Mouse (Mus musculus) liver, adult 2 months (tissue): ENCODE data around the gene Zfp697. TPM values are rescaled to one million over a fixed set of nuclear protein-coding genes. Genes with fewer than 3 reads are reported as not detected.
"Not testable (repeated sequence)": the region's sequence is repeated elsewhere in the genome, so short reads cannot be mapped to it uniquely, and the experiment has no call there.

Experiments
- DNase-seq: peaks from one replicate; pipeline ENCODE4 v3.0.0-alpha.2; 2011; ENCODE audit warnings: low read depth, low spot score; ENCODE audit errors: extremely low read depth
- H3K27ac ChIP-seq: fragments of 200-500 bp; replicated peaks from 2 replicates; pipeline ENCODE4 v1.5.1; 2012; ENCODE audit warnings: low read depth, mild to moderate bottlenecking, control low read depth, inconsistent platforms, low read length; ENCODE audit not compliant: insufficient read depth
- H3K27me3 ChIP-seq: fragments of 200-500 bp; 2 replicates; pipeline ENCODE4 v1.6.1; 2012; ENCODE audit warnings: mild to moderate bottlenecking, moderate library complexity, low read length, inconsistent platforms; ENCODE audit not compliant: control insufficient read depth, insufficient read depth
- H3K36me3 ChIP-seq: fragments of 200-500 bp; 2 replicates; pipeline ENCODE4 v1.6.1; 2012; ENCODE audit warnings: low read length, inconsistent platforms; ENCODE audit not compliant: control insufficient read depth, insufficient read depth
- H3K4me1 ChIP-seq: fragments of 200-500 bp; 2 replicates; pipeline ENCODE4 v1.6.1; 2011; ENCODE audit warnings: low read length; ENCODE audit not compliant: control insufficient read depth, insufficient read depth
- H3K4me3 ChIP-seq: fragments of 200-500 bp; 2 replicates; pipeline ENCODE4 v1.5.1; 2011; ENCODE audit warnings: low read depth, mild to moderate bottlenecking, control low read depth, low read length, moderate library complexity; ENCODE audit not compliant: insufficient read depth
- H3K79me2 ChIP-seq: fragments of 200-500 bp; 2 replicates; pipeline ENCODE4 v1.6.1; 2012; ENCODE audit warnings: inconsistent platforms, mild to moderate bottlenecking, low read length, moderate library complexity; ENCODE audit not compliant: control insufficient read depth, insufficient read depth
- H3K9ac ChIP-seq: fragments of 200-500 bp; 2 replicates; pipeline ENCODE4 v1.6.1; 2012; ENCODE audit warnings: low read depth, mild to moderate bottlenecking, control low read depth, inconsistent platforms, low read length
- CTCF ChIP-seq: fragments of 200-500 bp; IDR thresholded peaks from 2 replicates; pipeline ENCODE4 v1.5.1; 2011; ENCODE audit warnings: low read depth, low read length, control low read depth
- POLR2A ChIP-seq: fragments of 200-500 bp; IDR thresholded peaks from 2 replicates; pipeline ENCODE4 v1.6.1; 2011; ENCODE audit warnings: low read length, control low read depth; ENCODE audit not compliant: insufficient read depth; ENCODE audit errors: extremely low read depth
- WGBS: fragments of 180-500 bp; shearing (Covaris S2); methylation state at CpG from one replicate; pipeline ENCODE4 v1.1.7; 2018; 5-methylcytosine and 5-hydroxymethylcytosine counted together
- polyA plus RNA-seq: library from polyadenylated mRNA; depleted of rRNA; stranded (reverse); fragments of >200 nt; gene quantifications from 2 replicates; pipeline ENCODE4 v1.2.3, GENCODE M21; 2012
- total RNA-seq: library from RNA; depleted of rRNA; stranded (reverse); fragments of >200 nt; gene quantifications from 2 replicates; pipeline ENCODE4 v1.2.3, GENCODE M21; 2014

The Zfp697 gene
- total and polyA plus RNA-seq, 2 experiments = 1.2 to 1.3 TPM

GRCm38 (mm10) chr3:98724376-98724775 lies 342.1 kb downstream of the Zfp697 start, which contains the start of gene Hsd3b2:
Hsd3b2 (minus strand) TSS chr3:98724543.
- Histone ChIP-seq H3K4me1 (peaks cover 16% of the 10 kb centered on the region), H3K27me3 (no peaks in the 10 kb centered on the region), H3K9ac (no peak within 1 kb of the TSS), H3K27ac (no peak within 1 kb of the TSS), H3K36me3 (peaks cover 20% of the 10 kb centered on the region), H3K4me3 (no peak within 1 kb of the TSS), H3K79me2 (no peaks in the 10 kb centered on the region)
- no peak for DNase-seq
- TF ChIP-seq CTCF (no peak), POLR2A (no peak)
- 77% methylated on average over 1 of the region's 1 CpGs for WGBS

GRCm38 (mm10) chr3:98726281-98726680 lies 344.0 kb downstream of the Zfp697 start:
- H3K4me3 ChIP-seq = no peak overlapping the region
- H3K27me3 ChIP-seq = no peaks in the 10 kb centered on the region
- H3K79me2 ChIP-seq = no peaks in the 10 kb centered on the region
- no peak overlapping the region for H3K27ac ChIP-seq
- no peak overlapping the region for H3K9ac ChIP-seq
- H3K36me3 ChIP-seq = peaks cover 18% of the 10 kb centered on the region
- no peak for TF ChIP-seq CTCF
- TF ChIP-seq POLR2A = no peak
- 58% methylated on average over 2 of the region's 2 CpGs for WGBS
- peaks cover 4% of the 10 kb centered on the region for H3K4me1 ChIP-seq
- DNase-seq = no peak

GRCm38 (mm10) chr3:98733724-98734123 lies 351.5 kb downstream of the Zfp697 start:
- Histone ChIP-seq H3K9ac (no peak overlapping the region), H3K4me3 (no peak overlapping the region), H3K36me3 (peaks cover 5% of the 10 kb centered on the region; the same call in 1 of the 2 replicates), H3K79me2 (peaks cover 5% of the 10 kb centered on the region; the same call in 1 of the 2 replicates), H3K27me3 (no peaks in the 10 kb centered on the region), H3K4me1 (peaks cover 8% of the 10 kb centered on the region), H3K27ac (no peak overlapping the region; the same call in 1 of the 2 replicates)
- WGBS = 31% methylated on average over 2 of the region's 2 CpGs
- TF ChIP-seq CTCF (no peak), POLR2A (no peak)
- DNase-seq = peak; percentile 46

- Histone ChIP-seq H3K27ac (peak overlapping the region; percentile 60; the same call in 1 of the 2 replicates), H3K27me3 (no peaks in the 10 kb centered on the region), H3K4me3 (no peak overlapping the region), H3K36me3 (peaks cover 6% of the 10 kb centered on the region; the same call in 1 of the 2 replicates), H3K9ac (no peak overlapping the region), H3K4me1 (peaks cover 8% of the 10 kb centered on the region), H3K79me2 (peaks cover 5% of the 10 kb centered on the region; the same call in 1 of the 2 replicates)
- no peak for DNase-seq
- WGBS = 84% methylated on average over 4 of the region's 4 CpGs
- TF ChIP-seq CTCF = no peak
- no peak for TF ChIP-seq POLR2A
Measured at GRCm38 (mm10) chr3:98734340-98734739, 352.1 kb downstream of the Zfp697 start.

- not testable (repeated sequence) for H3K79me2 ChIP-seq, DNase-seq, H3K9ac ChIP-seq, H3K4me1 ChIP-seq, H3K27ac ChIP-seq, H3K36me3 ChIP-seq, H3K4me3 ChIP-seq, H3K27me3 ChIP-seq
- 31% methylated on average over 1 of the region's 1 CpGs for WGBS
Measured at GRCm38 (mm10) chr3:98741043-98741442, 358.8 kb downstream of the Zfp697 start.

GRCm38 (mm10) chr3:98752171-98752570 lies 369.9 kb downstream of the Zfp697 start:
- Histone ChIP-seq H3K4me3 (no peak overlapping the region), H3K4me1 (peaks cover 34% of the 10 kb centered on the region; the same call in 1 of the 2 replicates), H3K79me2 (peaks cover 9% of the 10 kb centered on the region; the same call in 1 of the 2 replicates), H3K27me3 (no peaks in the 10 kb centered on the region), H3K36me3 (peaks cover 40% of the 10 kb centered on the region), H3K27ac (peak overlapping the region; percentile 94), H3K9ac (peak overlapping the region; percentile 54; the same call in 1 of the 2 replicates)
- TF ChIP-seq POLR2A (no peak), CTCF (no peak)
- 10% methylated on average over 2 of the region's 2 CpGs for WGBS
- peak; percentile 96 for DNase-seq
